Mouse (Mus musculus) erythroblast, embryonic 14.5 days (primary cell): ENCODE results near the gene Cyp2c23. TPM values are rescaled to one million over a fixed set of nuclear protein-coding genes. Genes with fewer than 3 reads are reported as not detected.

ENCODE experiments used
- H3K27me3 ChIP-seq: 2 replicates; pipeline ENCODE4 v1.6.1; 2012; ENCODE audit warnings: inconsistent platforms; ENCODE audit not compliant: control insufficient read depth
- H3K36me3 ChIP-seq: 2 replicates; pipeline ENCODE4 v1.6.1; 2012; ENCODE audit warnings: mild to moderate bottlenecking, inconsistent platforms; ENCODE audit not compliant: control insufficient read depth
- H3K4me1 ChIP-seq: 2 replicates; pipeline ENCODE4 v1.6.1; 2012; ENCODE audit warnings: inconsistent platforms; ENCODE audit not compliant: control insufficient read depth
- H3K4me3 ChIP-seq: replicated peaks from 2 replicates; pipeline ENCODE3; 2012; ENCODE audit warnings: moderate library complexity, mild to moderate bottlenecking, inconsistent platforms
- H3K9me3 ChIP-seq: 2 replicates; pipeline ENCODE4 v1.6.1; 2012; ENCODE audit warnings: low read length, inconsistent platforms, mixed read lengths; ENCODE audit not compliant: control insufficient read depth
- GATA1 ChIP-seq: IDR thresholded peaks from 2 replicates; pipeline ENCODE4 v1.6.1; 2012; ENCODE audit warnings: low read length, inconsistent platforms, mixed read lengths
- TAL1 ChIP-seq: IDR thresholded peaks from 3 replicates; pipeline ENCODE4 v1.6.1; 2012; ENCODE audit warnings: low read length, inconsistent platforms, mixed read lengths
- polyA plus RNA-seq: library from polyadenylated mRNA; stranded (reverse); fragments of >175 nt; gene quantifications from 2 replicates; pipeline ENCODE4 v1.2.3, GENCODE M21; 2012

Gene Cyp2c23
- polyA plus RNA-seq, 1 experiment, result not detected

DNA sequence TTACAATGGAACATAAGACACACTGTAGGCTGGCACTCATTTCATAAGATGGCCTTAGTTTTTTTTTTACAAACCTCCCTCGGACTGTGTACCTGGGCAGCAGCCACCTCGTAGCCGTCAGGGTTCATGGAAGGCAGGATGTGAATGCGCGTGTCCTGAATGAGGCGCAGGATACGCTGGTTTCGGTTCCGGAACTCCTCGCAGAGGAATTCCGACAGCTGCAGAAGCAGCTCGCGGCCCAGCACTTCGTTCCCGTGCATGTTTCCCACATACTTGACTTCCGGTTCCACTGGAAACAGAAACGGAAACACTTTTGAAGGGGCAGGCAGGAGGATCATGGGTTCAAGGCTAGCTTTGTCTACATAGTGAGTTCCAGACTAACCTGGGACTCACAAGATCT is 48.3 kb downstream of the Cyp2c23 start:
- no peak overlapping the region for H3K4me3 ChIP-seq
- H3K36me3 ChIP-seq, result no peaks in the 10 kb centered on the region; the same call in 1 of the 2 replicates
- TF ChIP-seq GATA1 (no peak), TAL1 (no peak)
- H3K4me1 ChIP-seq, result no peaks in the 10 kb centered on the region
- H3K27me3 ChIP-seq, result peaks cover under 1% of the 10 kb centered on the region; the same call in 1 of the 2 replicates
- H3K9me3 ChIP-seq, result no peaks in the 10 kb centered on the region

DNA sequence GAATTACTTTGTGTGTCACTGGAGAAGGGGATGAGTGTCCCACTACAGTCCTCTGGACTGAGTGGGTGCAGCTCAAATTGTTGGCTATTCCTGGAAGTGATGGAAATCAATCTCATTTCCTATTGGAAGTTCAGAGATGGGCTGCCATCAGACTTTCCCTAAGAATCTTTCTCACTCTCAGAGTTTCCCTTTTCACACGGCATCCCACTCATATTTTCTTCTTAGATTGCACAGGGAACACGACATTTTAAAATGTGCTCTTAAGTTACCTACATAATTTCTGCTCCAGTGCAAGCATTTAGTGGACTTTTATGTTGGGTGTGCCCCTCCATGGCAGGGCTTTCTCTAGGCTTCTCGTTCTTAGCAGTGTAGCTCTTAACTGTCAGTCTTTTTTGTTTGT is 51.2 kb downstream of the Cyp2c23 start:
- TF ChIP-seq TAL1 (no peak), GATA1 (no peak)
- Histone ChIP-seq H3K4me3 (no peak overlapping the region), H3K9me3 (no peaks in the 10 kb centered on the region), H3K36me3 (no peaks in the 10 kb centered on the region; the same call in 1 of the 2 replicates), H3K27me3 (no peaks in the 10 kb centered on the region), H3K4me1 (no peaks in the 10 kb centered on the region)

GRCm38 (mm10) chr19:43976661-43977060 is 52.3 kb downstream of the Cyp2c23 start:
- Histone ChIP-seq H3K4me3 (no peak overlapping the region), H3K36me3 (no peaks in the 10 kb centered on the region; the same call in 1 of the 2 replicates), H3K27me3 (no peaks in the 10 kb centered on the region), H3K9me3 (no peaks in the 10 kb centered on the region), H3K4me1 (no peaks in the 10 kb centered on the region)
- TF ChIP-seq TAL1 (no peak), GATA1 (no peak)

DNA sequence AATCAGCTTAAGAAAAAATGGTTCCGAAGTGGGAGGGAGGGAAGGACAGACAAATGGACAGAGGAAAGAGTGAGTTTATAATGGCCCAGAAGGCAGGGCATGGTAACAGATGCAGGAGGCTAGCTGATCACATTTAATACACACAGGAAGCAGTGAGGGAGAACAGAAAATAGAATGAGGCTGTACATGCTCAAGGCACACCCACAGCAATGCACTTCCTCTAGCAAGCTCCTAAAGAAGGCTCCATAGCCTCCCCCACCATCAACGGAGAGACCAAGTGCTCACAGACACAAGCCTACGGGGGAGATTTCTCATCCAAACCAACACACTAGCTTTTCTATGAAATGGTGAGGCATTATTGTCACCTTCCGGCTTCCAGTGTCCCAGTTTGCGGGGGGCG is 54.8 kb downstream of the Cyp2c23 start:
- TF ChIP-seq GATA1, result no peak
- no peak for TF ChIP-seq TAL1

GRCm38 (mm10) chr19:43973711-43974110 is 55.3 kb downstream of the Cyp2c23 start:
- H3K4me3 ChIP-seq, result no peak overlapping the region
- H3K36me3 ChIP-seq, result no peaks in the 10 kb centered on the region; the same call in 1 of the 2 replicates
- no peak for TF ChIP-seq GATA1
- no peak for TF ChIP-seq TAL1

More for the DNA sequence above, 54.8 kb downstream of the Cyp2c23 start:
- Histone ChIP-seq H3K36me3 (no peaks in the 10 kb centered on the region; the same call in 1 of the 2 replicates), H3K4me1 (no peaks in the 10 kb centered on the region), H3K27me3 (no peaks in the 10 kb centered on the region), H3K4me3 (no peak overlapping the region), H3K9me3 (no peaks in the 10 kb centered on the region)

GRCm38 (mm10) chr19:43972129-43972528 is 56.9 kb downstream of the Cyp2c23 start:
- Histone ChIP-seq H3K36me3 (no peaks in the 10 kb centered on the region; the same call in 1 of the 2 replicates), H3K27me3 (no peaks in the 10 kb centered on the region), H3K4me3 (no peak overlapping the region), H3K9me3 (no peaks in the 10 kb centered on the region), H3K4me1 (no peaks in the 10 kb centered on the region)
- TF ChIP-seq GATA1 (no peak), TAL1 (no peak)

More at GRCm38 (mm10) chr19:43973711-43974110, 55.3 kb downstream of the Cyp2c23 start:
- H3K27me3 ChIP-seq, result no peaks in the 10 kb centered on the region
- no peaks in the 10 kb centered on the region for H3K9me3 ChIP-seq
- H3K4me1 ChIP-seq, result no peaks in the 10 kb centered on the region

DNA sequence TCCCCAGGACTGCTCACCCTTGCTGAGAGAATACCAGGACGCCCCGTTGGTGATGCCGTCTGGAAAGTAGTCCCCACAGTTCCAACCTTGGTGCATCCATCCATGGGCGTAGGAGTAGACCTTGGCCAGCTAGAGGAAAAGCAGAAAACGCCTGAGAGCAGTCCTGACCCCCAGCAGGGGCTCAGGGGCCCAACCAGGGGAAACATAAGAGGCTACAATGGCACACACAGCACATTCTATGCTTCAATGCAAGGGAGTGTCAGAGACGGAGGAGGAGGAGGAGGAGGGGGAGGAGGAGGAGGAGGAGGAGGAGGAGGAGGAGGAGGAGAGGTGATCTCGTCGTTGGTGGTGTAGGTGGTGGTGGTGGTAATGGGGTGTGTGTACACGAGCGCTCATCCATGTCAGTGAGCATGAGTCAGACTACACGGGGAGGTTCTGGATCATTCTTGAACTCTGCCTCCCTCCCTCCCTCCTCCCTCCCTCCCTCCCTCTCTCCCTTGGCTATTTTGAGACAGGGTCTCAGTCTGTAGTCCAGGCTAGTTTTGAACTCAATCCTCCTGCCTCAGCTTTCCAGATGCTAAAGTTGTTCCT is 60.5 kb downstream of the Cyp2c23 start:
- H3K9me3 ChIP-seq, result no peaks in the 10 kb centered on the region
- TF ChIP-seq GATA1, result no peak
- no peak for TF ChIP-seq TAL1

DNA sequence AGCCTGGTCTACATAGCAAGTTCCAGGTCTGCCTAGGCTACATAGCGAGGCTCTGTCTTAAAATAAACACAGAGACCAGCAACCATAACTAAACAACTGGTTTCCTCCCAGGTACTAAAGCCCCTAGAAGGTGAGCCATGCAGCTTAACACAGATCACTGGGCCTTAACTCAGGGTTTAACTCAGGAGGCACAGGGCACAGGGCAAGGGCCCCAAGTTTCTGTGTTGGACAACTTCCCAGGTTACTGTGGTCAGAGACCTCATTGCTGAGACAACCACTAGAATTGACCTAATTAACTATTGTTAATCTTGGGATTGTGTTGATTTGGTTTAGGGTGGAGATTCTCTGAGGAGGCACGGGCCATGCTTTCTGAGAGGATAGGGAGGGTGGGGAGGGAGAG is 62.5 kb downstream of the Cyp2c23 start:
- TF ChIP-seq TAL1 (no peak), GATA1 (no peak)
- Histone ChIP-seq H3K27me3 (no peaks in the 10 kb centered on the region), H3K4me1 (no peaks in the 10 kb centered on the region), H3K9me3 (no peaks in the 10 kb centered on the region), H3K4me3 (no peak overlapping the region), H3K36me3 (no peaks in the 10 kb centered on the region; the same call in 1 of the 2 replicates)

More for the DNA sequence above, 60.5 kb downstream of the Cyp2c23 start:
- Histone ChIP-seq H3K4me1 (no peaks in the 10 kb centered on the region), H3K27me3 (no peaks in the 10 kb centered on the region), H3K36me3 (no peaks in the 10 kb centered on the region; the same call in 1 of the 2 replicates), H3K4me3 (no peak overlapping the region)

DNA sequence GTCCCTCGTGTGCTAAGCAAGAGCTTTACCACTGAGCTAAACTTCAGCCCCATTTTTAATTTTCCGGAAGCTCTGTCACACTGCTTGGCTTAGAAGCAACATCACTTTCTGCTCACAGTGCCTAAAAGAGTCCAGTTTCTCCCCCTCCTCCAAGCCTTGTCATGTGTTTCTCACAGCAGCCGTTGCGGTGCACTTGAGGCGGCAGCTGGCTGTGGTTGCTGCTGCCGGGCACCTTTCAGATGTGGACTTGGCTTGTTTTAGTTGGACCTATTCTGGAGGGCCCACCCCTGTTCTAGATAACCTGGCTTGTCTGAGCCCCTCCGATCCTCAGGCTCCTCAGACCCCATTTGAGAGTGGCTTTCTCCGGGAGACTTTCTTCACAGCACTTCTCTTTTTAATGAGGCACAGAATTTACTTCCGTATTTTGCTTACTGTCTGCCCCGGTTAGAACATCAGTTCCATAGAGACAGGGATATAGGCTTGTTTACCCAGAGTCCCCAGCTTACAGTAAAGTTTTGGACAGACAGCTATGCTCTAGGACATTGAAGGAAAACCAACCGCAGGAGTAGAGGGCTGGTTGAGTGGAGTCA is 63.4 kb downstream of the Cyp2c23 start:
- Histone ChIP-seq H3K36me3 (no peaks in the 10 kb centered on the region; the same call in 1 of the 2 replicates), H3K27me3 (no peaks in the 10 kb centered on the region), H3K9me3 (no peaks in the 10 kb centered on the region), H3K4me1 (no peaks in the 10 kb centered on the region), H3K4me3 (no peak overlapping the region)
- TF ChIP-seq GATA1, result no peak
- no peak for TF ChIP-seq TAL1

- H3K4me1 ChIP-seq, result no peaks in the 10 kb centered on the region
- no peaks in the 10 kb centered on the region for H3K27me3 ChIP-seq
- no peaks in the 10 kb centered on the region; the same call in 1 of the 2 replicates for H3K36me3 ChIP-seq
- no peak for TF ChIP-seq GATA1
- TF ChIP-seq TAL1, result no peak
- H3K4me3 ChIP-seq, result no peak overlapping the region
- no peaks in the 10 kb centered on the region for H3K9me3 ChIP-seq
Measured at GRCm38 (mm10) chr19:43962795-43963194, 66.2 kb downstream of the Cyp2c23 start.
